Mouse (Mus musculus) liver (tissue): ENCODE measurements at regions not wholly inside any gene's neighbourhood (a gene's known extent, or its start where the extent isn't known, plus 50 kb on each side); places are given as distances from the start of the nearest gene placed in this dataset.
A peak's percentile ranks its signal among the peaks of the same experiment; 100 is the strongest.

Experiments used
- DNase-seq: peaks from one replicate; pipeline ENCODE4 v3.0.0-alpha.2; 2020; ENCODE audit warnings: mixed read lengths

- DNase-seq, result no peak
These were observed 352.7 kb upstream of the Sall1 start for GRCm38 (mm10) chr8:89396673-89397072.

DNA sequence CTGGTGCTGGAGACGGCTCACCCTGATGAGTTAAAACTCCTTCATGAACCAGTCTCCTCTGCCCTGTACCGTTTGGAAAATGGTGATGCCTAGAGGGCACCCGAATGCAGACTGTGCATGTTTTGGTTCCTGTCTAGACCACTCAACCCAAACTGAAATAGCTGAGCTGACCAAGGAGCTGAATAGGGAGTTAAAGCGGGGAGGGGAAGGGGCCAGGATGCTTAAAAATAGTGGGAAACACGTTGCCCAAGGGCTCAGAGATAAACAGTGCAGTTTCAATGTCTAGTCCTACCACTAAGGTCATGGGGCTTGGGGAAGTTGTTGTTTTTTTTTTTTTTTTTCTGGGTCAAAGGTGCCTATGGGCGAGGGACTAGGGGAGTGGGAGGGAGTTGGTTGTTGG is 348.8 kb upstream of the Sall1 start:
- DNase-seq, result no peak

- no peak for DNase-seq
These were observed 344.8 kb upstream of the Sall1 start for GRCm38 (mm10) chr8:89388761-89389160.

DNA sequence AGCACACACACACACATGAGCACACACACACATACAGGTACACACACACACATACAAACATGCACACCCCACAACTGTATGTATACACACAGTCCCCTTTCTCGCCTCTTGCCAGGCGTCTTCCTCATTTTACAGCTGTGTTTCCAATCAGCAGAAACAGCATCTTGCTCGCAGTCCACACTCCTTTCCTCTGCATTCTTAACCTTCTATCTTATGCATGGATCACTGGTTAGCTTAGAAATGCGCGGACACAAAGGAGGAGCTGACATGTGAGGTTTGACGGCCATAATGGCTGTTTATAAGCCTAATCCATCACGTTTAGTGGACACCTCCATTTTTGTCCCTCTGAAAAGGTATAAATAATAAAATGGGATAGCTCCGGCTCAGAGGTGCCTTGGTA is 343.3 kb upstream of the Sall1 start:
- DNase-seq, result no peak

DNA sequence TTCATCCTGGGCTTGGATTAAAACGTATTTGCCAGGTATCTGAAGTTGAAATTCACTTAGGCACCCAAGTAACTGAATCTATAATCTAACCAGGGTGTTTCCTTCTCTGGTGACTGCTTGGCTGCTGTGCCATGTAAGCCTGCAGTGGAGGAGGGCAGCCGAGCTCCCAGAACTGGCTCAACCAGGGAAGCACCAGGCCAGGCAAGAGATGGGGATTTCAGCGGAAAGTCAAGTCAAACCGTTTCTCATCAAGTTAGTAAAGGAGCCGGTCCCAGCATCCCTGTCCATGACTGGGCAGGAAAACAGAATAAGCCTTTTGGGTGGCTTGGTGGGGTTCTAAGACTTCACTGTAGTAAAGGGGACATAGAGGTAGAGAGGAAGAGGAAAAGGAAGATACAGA is 341.1 kb upstream of the Sall1 start:
- DNase-seq, result no peak

- no peak for DNase-seq
These were observed 339.8 kb upstream of the Sall1 start for GRCm38 (mm10) chr8:89383781-89384180.

- no peak for DNase-seq
These were observed 338.8 kb upstream of the Sall1 start for GRCm38 (mm10) chr8:89382538-89383380.

- DNase-seq, result no peak
These were observed 336.5 kb upstream of the Sall1 start for GRCm38 (mm10) chr8:89380436-89380835.

- no peak for DNase-seq
These were observed 328.8 kb upstream of the Sall1 start for GRCm38 (mm10) chr8:89372761-89373160.

GRCm38 (mm10) chr8:89371773-89372132 is 327.8 kb upstream of the Sall1 start:
- no peak for DNase-seq

DNA sequence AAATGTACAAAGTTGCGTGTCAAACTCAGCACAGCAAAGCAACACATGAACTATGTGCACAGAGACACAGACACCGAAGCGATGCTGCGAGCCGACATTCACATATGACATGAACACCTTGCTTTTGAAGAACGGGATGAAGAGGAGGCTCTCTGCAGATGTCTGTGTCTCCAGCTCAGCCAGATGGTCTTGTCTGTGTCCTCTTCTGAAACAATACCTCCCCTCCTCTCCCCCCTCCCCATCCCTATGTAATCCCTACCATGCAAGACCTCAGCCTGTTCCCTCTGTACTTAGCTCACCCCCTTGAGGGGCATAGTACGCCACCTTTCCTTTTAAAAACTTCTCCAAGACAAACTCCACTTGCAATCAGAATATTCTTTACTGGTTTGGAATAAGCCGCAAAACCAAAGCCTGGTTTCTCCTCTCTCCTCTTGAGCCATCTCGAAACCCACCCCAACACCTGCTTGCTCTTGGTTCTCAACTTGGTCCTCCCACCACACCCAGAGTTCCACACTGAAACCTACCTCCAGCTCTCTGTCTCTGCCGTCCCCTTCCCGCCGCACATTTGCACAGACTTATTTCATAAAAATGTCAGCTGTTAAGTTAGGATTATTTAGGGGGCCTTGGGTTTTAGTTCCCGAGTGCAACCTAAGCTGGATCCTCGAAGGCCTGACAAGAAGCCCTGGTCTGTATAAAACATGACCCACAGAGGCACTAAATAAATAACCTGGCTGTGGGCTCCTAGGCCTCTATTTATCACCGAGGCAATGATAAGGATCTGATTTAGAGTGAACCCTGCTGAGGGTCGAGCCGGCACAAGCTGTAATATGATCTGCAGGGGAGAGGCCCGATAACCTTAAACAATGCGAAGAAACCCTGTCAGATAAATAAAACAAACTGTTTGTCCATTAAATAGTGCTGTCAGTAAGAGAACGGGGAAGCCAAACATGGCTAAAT is 327.1 kb upstream of the Sall1 start:
- no peak for DNase-seq

GRCm38 (mm10) chr8:89365430-89365829 is 321.5 kb upstream of the Sall1 start:
- DNase-seq, result no peak

GRCm38 (mm10) chr8:89358411-89358810 is 314.4 kb upstream of the Sall1 start:
- no peak for DNase-seq

GRCm38 (mm10) chr8:89345547-89345946 is 301.6 kb upstream of the Sall1 start:
- DNase-seq, result no peak

GRCm38 (mm10) chr8:89341686-89342085 is 297.7 kb upstream of the Sall1 start:
- DNase-seq, result no peak

DNA sequence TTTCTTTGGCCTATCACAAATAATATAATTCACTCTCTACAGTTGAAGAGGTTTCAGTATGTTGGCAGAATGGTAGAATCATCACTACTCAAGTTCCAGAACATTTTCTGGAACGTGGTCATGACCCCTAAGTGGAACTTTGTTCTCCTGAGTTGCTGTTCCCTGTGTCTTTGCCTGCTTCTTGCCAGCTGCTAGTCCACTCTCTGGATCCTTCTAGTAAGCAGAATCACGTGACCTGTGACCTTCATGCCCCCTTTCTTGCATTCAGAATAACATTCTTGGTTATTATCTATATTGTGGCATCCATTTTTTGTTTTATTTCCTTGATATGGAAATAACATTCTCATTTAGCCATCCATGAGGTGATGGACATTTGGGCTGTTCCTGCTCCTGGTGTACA is 291.5 kb upstream of the Sall1 start:
- DNase-seq, result no peak

GRCm38 (mm10) chr8:89325751-89326351 is 281.9 kb upstream of the Sall1 start:
- no peak for DNase-seq

DNA sequence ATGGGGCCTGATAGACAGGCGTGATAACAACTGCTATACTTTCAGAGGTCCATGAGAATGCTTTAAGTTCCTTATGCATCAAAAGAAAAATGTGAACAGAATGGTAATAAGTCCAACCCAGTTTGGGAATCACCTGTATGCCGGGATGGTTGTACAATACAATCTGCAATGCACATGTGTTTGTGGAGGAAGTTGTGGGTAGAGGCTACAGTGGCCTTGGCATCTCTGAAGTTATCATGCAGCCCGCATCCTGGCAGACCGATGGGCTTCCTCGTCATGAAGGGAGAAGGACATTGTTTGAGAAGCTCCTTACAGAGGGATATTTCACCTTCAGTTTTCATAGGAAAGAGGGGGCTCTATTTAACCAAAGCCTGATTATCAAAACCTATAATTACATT is 281.3 kb upstream of the Sall1 start:
- no peak for DNase-seq

DNA sequence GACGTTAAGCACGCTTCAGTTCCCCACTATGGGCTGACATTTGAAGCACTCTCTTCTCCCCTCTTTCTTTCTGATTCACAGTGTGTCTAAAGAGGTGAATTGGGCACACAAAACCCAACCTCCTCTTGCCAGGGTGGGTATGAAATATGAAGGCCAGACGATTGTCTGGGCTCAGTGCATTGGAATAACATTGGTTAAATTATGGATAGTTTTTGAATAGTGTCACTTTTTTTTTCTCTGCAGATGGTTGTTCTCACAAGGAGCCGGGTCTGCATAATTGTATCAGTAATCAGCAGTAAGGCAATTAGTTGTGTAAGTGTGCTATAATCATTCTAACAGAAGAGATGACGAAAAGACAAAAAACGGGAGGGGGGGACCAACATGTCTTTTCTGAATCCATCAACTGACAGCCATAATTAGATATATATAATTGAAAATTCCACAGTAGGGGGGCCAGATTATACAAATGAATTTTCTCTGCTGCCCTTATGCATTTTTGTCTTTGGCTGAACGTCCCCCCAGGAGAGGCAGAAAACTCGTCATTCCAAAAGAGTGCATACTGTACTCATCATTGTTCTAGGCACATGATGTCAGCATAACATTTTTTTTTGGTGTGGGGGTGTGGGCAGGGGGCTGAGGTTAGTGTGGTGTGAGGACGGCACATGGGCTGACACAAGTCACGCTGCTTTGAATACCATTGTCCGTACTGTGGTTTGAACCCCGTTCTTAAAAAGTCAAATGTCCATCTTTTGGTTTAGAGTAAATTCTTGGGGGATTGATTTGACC is 280.7 kb upstream of the Sall1 start:
- DNase-seq, result no peak

- peak; percentile 13 for DNase-seq
These were observed 273.7 kb upstream of the Sall1 start for GRCm38 (mm10) chr8:89317514-89318289.

- DNase-seq, result no peak
These were observed 272.7 kb upstream of the Sall1 start for GRCm38 (mm10) chr8:89316566-89317175.
